ENCODE assay signal across 40 mouse cellular contexts in the genomic region with DNA sequence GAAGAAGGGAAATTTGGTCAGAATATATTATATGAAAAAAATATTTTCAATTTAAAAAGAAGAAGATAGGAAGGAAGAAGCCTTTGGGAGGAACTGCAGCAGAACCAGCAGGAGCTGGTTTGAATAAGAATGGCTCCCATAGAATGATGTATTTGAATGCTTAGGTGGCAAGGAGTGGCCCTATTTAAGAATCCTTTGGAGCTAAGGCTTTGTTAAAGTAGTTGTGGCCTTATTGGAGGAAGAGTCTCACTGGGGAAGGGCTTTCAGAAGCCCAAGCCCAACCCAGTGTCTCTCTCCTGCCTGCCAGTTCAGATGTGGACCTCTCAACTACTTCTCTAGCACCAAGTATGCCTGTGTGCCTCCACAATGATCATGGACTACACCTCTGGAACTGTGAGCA. TPM values are rescaled to one million over a fixed set of nuclear protein-coding genes. Genes with fewer than 3 reads are reported as not detected.
"Had no signal": no experiment of that assay in that cellular context is flagged by ENCODE, and none has a peak within 500 bp of the region (broad histone marks: within the 10 kb centered on the region; RNA-seq: fewer than 3 reads in every experiment).

No protein-coding gene starts in this region.

- ATAC-seq: hindbrain, embryonic 16.5 days; intestine, embryonic 16.5 days; liver, embryonic 12.5 days had no signal

- H3K27me3 ChIP-seq: heart, embryonic 12.5 days; hindbrain, embryonic 12.5 days; kidney, embryonic 15.5 days; limb, embryonic 13.5 days; limb, embryonic 15.5 days; liver, embryonic 12.5 days had no signal

- H3K4me3 ChIP-seq: gastrocnemius, adult 2 months; heart, embryonic 10.5 days; heart, embryonic 12.5 days; hindbrain, embryonic 10.5 days; hindbrain, embryonic 12.5 days; kidney, embryonic 15.5 days; limb, embryonic 13.5 days; limb, embryonic 15.5 days; liver, embryonic 12.5 days had no signal

- H3K4me1 ChIP-seq: liver, embryonic 12.5 days had no signal

- H3K4me2 ChIP-seq: heart, embryonic 12.5 days; hindbrain, embryonic 12.5 days; hindbrain, embryonic 14.5 days; kidney, embryonic 15.5 days; limb, embryonic 13.5 days; limb, embryonic 15.5 days; liver, embryonic 12.5 days had no signal

- H3K27ac ChIP-seq: gastrocnemius, adult 2 months; heart, embryonic 10.5 days; hindbrain, embryonic 10.5 days; hindbrain, embryonic 12.5 days; hindbrain, embryonic 14.5 days; kidney, embryonic 15.5 days; kidney, postnatal 0 days; limb, embryonic 13.5 days; limb, embryonic 15.5 days; liver, embryonic 12.5 days; liver, embryonic 14.5 days had no signal

- H3K9ac ChIP-seq: heart, embryonic 12.5 days; hindbrain, embryonic 12.5 days; hindbrain, embryonic 14.5 days; kidney, embryonic 15.5 days; limb, embryonic 13.5 days; limb, embryonic 15.5 days; liver, embryonic 12.5 days; liver, embryonic 14.5 days had no signal

- DNase-seq: gastrocnemius, adult 2 months; gastrocnemius, postnatal 10 days; gastrocnemius, postnatal 25 days; heart, postnatal 10 days; heart, postnatal 4 days; kidney, adult 11 months; kidney, adult 2 months; kidney, adult 9 months; kidney, postnatal 14 days; kidney, postnatal 36 days; layer of hippocampus, postnatal 36 days; left cerebral cortex, postnatal 4 days had no signal

- H3K9me3 ChIP-seq: heart, embryonic 10.5 days; kidney, embryonic 15.5 days; limb, embryonic 13.5 days; limb, embryonic 15.5 days; liver, embryonic 12.5 days had no signal

RNA-seq across cellular contexts. Expression of gene Tigit, which starts 56.9 kb away (rescaled TPM):
- total RNA-seq: gastrocnemius, adult 2 months; gastrocnemius, postnatal 10 days; gastrocnemius, postnatal 25 days; gastrocnemius, postnatal 4 days; granulocyte monocyte progenitor cell, adult 5-6 weeks; heart, adult 8-10 months; heart, postnatal 10 days; heart, postnatal 25 days; heart, postnatal 4 days; layer of hippocampus, adult 18-20 months; layer of hippocampus, postnatal 14 days; layer of hippocampus, postnatal 36 days; left cerebral cortex, adult 18-20 months; left cerebral cortex, adult 8-10 months; left cerebral cortex, postnatal 10 days; left cerebral cortex, postnatal 25 days; left cerebral cortex, postnatal 4 days; liver, adult 2 months had no signal
- polyA plus RNA-seq: heart, embryonic 10.5 days; heart, embryonic 12.5 days; heart, embryonic 14.5 days; hindbrain, embryonic 10.5 days; hindbrain, embryonic 12.5 days; hindbrain, embryonic 14.5 days; hindbrain, embryonic 16.5 days; intestine, embryonic 14.5 days; intestine, embryonic 16.5 days; kidney, embryonic 15.5 days; kidney, postnatal 0 days; limb, embryonic 11.5 days; limb, embryonic 13.5 days; limb, embryonic 15.5 days; liver, embryonic 12.5 days; liver, embryonic 14.5 days; liver, embryonic 16.5 days had no signal
